Mouse (Mus musculus) mouse embryonic stem cell (cell line): ENCODE data around the gene AC109138.7.

Experiments used
- in situ Hi-C, 2 experiments: fragments of 300-500 bp; cut with MboI; formaldehyde crosslinking; loops; 1 replicate in 1 of 2; 3 replicates in 1 of 2; pipeline ENCODE4 v1.14.3; 2019 to 2020; ENCODE audit warnings: low sequenced_read_pairs in 2 of 2, low pct_unique_long_range_greater_than_20kb in 1 of 2, mixed read lengths in 1 of 2; ENCODE audit not compliant: unreplicated experiment in 1 of 2

AC109138.7 gene

DNA sequence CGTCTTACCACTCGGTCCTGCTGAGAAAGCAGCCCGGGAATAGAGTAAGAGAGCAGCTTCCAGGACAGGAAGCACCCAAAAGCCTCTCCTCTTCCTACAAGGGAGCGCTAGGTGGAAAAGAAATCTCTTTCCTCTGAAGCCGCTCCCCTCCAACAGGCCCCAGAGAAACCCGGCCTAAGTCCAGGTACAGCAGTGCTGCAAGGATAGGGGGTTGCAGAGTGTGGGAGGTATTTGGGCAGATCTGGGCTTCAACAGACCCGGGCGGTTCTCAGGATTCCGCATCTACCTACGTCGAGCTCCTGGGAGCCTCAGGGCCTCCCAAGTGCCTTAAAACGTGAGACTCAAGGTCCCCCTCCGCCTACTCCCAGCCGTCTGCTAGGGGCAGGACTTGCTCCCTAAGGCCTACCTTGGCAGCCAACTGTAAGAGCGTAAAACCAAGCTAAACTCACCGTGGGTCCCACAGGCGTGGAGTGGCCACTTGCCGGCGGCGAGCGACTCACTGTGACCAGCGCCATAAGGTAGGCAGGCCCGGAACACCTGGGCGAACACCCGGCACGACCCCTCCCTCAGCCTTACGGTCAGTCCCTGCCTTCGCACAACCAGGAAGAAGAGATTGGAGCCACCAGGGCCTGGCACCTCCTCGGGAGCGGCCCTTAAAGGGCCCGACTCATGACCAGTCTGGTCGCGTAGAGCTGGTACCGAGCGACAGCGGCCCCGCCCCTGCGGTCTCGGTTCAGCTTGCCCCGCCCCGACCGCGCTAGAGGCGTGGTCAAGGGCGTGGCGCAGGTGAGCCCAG is 54.6 kb downstream of the AC109138.7 start, which contains the start of gene Ssh3:
Gene Ssh3 (minus strand): TSS at position 615 of the 796 bp plus-strand sequence.
- in situ Hi-C loops = no loop called here

GRCm38 (mm10) chr19:4270187-4270586 is 56.0 kb downstream of the AC109138.7 start:
- in situ Hi-C loops = no loop called here

- in situ Hi-C loops = no loop called here
Measured at GRCm38 (mm10) chr19:4270972-4271371, 56.8 kb downstream of the AC109138.7 start.

- in situ Hi-C loops = no loop called here
Measured at GRCm38 (mm10) chr19:4279487-4279886, 65.3 kb downstream of the AC109138.7 start.

DNA sequence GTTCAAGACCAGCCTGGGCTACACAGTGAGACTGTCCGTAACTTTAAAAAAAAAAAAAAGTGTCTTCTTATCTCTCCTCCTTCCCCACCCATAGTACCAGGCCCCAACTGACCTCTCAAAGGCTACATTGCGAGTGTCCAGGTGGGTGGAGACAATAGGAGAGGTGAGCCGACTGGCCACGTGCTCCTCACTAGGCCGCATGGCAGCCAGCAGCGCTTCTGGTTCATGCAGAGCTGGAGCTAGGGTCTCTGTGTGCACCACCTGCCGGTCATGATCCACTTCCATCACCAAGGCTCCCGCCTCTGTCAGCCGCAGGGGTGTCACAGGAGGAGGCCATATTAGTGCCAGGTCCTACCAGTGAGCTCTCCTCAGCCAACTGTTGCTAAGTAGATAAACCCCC is 66.3 kb downstream of the AC109138.7 start:
- in situ Hi-C loops = no loop called here
